Mouse (Mus musculus): Measurements from ENCODE around the gene Slc22a23.

Gene Slc22a23

GRCm38 (mm10) chr13:34232992-34233391 is 112.0 kb downstream of the Slc22a23 start:
- no peak for DNase-seq (ENCODE audit: low spot score)

GRCm38 (mm10) chr13:34228905-34229304 is 116.1 kb downstream of the Slc22a23 start:
- DNase-seq (ENCODE audit: low spot score) = no peak

GRCm38 (mm10) chr13:34227720-34228661 is 117.0 kb downstream of the Slc22a23 start:
- no peak for DNase-seq (ENCODE audit: low spot score)

- no peak for DNase-seq (ENCODE audit: low spot score)
Observed at GRCm38 (mm10) chr13:34226940-34227339, 118.0 kb downstream of the Slc22a23 start.

- DNase-seq (ENCODE audit: low spot score) = no peak
Observed at GRCm38 (mm10) chr13:34222985-34223384, 122.0 kb downstream of the Slc22a23 start.

GRCm38 (mm10) chr13:34219728-34220127 is 125.3 kb downstream of the Slc22a23 start:
- DNase-seq (ENCODE audit: low spot score) = no peak

- DNase-seq (ENCODE audit: low spot score) = no peak
Observed at GRCm38 (mm10) chr13:34218776-34219175, 126.2 kb downstream of the Slc22a23 start.

GRCm38 (mm10) chr13:34214855-34215254 is 130.1 kb downstream of the Slc22a23 start:
- DNase-seq (ENCODE audit: low spot score) = no peak

- DNase-seq (ENCODE audit: low spot score) = no peak
Observed at GRCm38 (mm10) chr13:34212735-34213212, 132.2 kb downstream of the Slc22a23 start.

GRCm38 (mm10) chr13:34211261-34211775 is 133.7 kb downstream of the Slc22a23 start:
- DNase-seq (ENCODE audit: low spot score) = no peak

- no peak for DNase-seq (ENCODE audit: low spot score)
Observed at GRCm38 (mm10) chr13:34207714-34208470, 137.1 kb downstream of the Slc22a23 start.

GRCm38 (mm10) chr13:34205216-34205615 is 139.8 kb downstream of the Slc22a23 start:
- DNase-seq (ENCODE audit: low spot score) = no peak

- no peak for DNase-seq (ENCODE audit: low spot score)
Observed at GRCm38 (mm10) chr13:34195676-34196075, 149.3 kb downstream of the Slc22a23 start.

- no peak for DNase-seq (ENCODE audit: low spot score)
Observed at GRCm38 (mm10) chr13:34193384-34193783, 151.6 kb downstream of the Slc22a23 start.

GRCm38 (mm10) chr13:34192414-34193191 is 152.4 kb downstream of the Slc22a23 start:
- peak; percentile 44 for DNase-seq (ENCODE audit: low spot score)

GRCm38 (mm10) chr13:34187571-34187970 is 157.4 kb downstream of the Slc22a23 start:
- DNase-seq (ENCODE audit: low spot score) = peak; percentile 78

GRCm38 (mm10) chr13:34185371-34185770 is 159.6 kb downstream of the Slc22a23 start:
- no peak for DNase-seq (ENCODE audit: low spot score)

GRCm38 (mm10) chr13:34181624-34182023 is 163.4 kb downstream of the Slc22a23 start:
- DNase-seq (ENCODE audit: low spot score) = no peak

GRCm38 (mm10) chr13:34174025-34174424 is 171.0 kb downstream of the Slc22a23 start:
- DNase-seq (ENCODE audit: low spot score) = no peak

GRCm38 (mm10) chr13:34163304-34163975 is 181.5 kb downstream of the Slc22a23 start:
- no peak for DNase-seq (ENCODE audit: low spot score)

All from layer of hippocampus, adult 11-12 months (tissue).